Mouse (Mus musculus) cerebellum, postnatal 4 days (tissue): ENCODE results near the gene Trpm5.

Experiments used
- DNase-seq, 2 experiments: peaks; one replicate each; pipeline ENCODE4 v3.0.0; 2022; ENCODE audit warnings: low spot score in 2 of 2, mixed read lengths in 1 of 2

Trpm5 gene

DNA sequence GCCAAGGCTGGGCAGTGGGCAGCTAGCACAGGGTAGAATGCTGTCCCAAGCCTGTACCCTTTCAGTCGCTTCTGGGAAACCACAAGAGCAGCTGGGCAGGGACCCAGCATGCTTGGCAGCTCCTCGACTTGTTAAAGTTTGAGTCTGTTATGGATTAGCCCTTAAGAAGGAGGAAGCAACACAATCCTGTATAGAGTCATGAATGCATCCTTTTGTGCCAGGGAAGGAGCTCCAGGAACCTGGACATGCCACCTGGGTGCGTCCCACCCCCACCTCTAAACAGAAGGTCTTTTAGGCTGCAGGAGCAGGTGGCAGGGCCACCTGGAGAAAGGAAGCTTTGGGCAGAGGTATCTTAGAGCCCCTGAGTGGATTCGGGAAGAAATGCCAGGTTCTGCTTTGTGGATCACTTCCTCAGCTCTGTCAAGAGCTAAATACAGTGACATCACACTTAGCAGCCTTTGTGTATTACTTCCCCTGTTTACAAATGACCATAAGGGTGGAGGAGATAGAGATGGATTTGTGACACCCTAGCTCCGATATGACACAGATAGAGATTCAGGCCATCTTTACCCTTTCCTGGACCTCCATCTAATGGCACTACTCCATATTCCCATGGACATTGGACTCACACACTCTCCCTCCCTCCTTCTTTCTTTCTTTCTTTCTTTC, 35.1 kb downstream of the Trpm5 start:
- DNase-seq = peak in 1 of 2 experiments; percentile 38

DNA sequence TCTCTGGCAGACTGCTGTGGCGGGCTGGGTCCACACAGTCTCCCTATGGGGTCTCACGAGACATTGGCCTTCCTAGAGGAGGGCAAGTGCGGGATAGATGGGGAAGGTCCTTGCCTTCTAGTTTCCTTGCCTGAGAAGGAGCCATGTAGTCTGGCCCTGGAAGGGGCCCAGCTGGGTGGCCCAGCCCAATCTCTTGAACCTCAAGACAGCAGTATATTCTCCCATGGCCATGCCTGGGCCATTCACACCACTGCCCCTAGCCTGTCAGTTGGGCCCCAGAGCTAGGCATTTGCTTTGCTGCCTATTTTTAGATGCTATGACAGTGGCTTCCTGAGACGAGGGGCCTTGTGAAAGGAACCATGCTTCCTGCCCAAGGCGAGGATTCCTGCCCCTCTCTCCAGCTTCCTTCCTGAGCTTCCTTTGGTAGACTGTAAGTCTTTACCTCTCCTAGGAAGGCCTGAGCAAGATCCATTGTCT, 36.2 kb downstream of the Trpm5 start:
- DNase-seq = no peak

DNA sequence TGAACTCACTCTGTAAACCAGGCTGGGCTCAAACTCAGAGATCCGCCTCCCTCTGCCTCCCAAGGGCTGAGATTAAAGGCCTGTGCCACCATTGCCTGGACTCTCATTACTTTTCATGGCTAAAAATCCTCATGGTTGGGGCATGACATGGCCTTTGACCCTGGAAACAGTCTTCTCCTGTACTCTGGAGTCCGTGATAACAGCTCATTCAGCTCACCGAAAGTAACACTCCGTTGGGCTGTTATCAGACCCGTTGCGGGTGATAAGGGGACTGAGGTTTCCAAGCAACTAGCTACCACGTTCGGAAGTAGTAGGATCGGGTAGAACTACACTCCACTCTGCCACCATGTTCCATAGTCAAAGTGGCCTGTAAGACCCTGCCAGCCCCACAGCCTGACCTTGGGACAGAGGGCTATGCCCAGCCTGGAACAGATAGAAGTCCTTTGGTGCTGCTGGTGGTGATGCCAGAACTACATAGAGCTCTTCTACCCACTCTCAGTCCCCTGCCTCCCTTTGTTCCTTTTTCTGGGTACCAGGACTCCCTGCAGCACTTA, 36.7 kb downstream of the Trpm5 start:
- DNase-seq = no peak

DNA sequence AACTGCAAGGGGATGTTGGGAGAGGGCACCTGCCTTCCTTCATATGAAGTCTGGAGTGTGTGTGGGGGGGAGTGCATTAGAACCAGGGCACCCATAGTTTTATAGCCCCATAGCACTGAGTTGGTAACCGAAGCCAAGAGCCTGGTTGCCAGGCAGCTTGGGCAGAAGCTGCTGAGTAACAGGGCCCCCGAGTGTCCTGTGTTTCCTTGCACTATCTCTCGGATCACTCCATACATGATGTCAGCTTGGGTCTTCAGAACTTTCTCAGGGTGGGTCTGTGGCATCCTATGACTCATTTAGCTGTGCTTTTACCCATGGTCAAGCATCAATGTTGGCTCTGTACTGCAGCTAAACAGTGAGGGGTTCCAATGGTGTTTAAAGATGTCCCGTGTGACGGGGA, 37.4 kb downstream of the Trpm5 start:
- no peak for DNase-seq

DNA sequence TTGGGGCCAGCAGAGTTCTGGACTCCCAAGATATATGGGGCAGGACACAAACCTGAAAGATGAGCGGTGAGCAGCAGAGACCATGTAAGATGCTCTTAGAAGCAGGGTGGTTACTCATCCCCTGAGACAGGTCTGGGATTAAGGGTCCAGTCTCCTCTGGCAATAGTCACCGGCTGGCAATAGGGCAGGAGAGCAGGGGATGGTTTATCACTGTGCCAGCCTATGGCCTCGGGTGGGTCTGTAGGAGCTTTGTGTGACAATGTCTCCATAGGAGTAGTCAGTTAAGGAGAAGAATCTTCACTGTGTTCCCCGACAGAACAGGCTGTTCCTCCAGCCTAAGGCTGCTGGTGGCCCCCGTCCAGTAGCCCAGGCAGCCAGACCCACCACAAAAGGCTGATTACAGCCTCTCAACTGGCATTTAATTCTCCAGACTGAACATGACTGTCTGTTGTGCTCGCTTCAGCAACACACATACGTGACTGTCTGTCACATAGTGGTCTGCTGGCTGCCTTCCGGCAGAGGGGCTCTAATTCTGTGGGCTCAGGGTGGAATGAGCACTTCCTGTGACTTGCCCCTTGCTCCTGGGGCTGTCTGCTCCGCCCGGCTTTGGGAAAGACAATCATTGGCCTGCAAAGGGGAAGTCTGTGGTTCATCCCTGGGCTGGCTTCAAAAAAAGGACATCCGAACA, 38.8 kb downstream of the Trpm5 start:
- DNase-seq = no peak

DNA sequence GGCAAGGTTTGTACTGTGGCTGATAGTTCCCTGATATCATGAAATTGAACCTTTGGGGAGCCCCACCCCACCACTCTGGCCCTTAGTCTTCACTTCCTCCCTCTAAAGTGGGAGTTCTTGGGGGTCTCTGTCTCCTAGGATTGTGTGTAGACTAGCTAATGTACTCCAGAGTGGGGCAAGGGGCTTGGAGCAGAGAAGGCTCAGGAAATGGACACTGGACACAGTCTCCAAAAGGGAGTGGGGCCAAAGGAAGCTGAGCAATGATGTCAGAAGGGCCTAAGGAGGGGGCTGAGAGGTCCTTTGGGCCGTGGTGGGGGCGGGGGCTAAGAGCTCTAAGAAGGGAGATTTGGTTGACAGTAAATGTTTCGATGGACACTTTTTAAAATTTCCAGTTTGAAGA, 39.4 kb downstream of the Trpm5 start:
- no peak for DNase-seq

DNA sequence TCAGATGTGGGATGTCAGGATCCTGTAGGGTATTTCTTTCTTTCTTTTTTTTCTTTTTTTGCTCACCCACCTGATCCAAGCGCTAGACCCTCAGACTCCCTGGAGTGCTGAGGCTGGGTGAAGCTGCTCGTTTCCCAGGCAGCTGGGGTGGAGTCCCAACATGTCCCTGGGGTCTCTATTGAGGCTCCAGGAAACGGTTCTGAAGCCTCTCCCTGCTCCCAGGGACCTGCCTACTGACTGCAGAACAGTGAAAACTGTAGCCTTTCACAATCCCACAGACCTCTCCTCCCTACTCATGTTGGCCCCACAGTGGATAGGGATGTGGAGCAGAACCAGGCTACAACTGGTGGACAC, 39.9 kb downstream of the Trpm5 start:
- no peak for DNase-seq

DNA sequence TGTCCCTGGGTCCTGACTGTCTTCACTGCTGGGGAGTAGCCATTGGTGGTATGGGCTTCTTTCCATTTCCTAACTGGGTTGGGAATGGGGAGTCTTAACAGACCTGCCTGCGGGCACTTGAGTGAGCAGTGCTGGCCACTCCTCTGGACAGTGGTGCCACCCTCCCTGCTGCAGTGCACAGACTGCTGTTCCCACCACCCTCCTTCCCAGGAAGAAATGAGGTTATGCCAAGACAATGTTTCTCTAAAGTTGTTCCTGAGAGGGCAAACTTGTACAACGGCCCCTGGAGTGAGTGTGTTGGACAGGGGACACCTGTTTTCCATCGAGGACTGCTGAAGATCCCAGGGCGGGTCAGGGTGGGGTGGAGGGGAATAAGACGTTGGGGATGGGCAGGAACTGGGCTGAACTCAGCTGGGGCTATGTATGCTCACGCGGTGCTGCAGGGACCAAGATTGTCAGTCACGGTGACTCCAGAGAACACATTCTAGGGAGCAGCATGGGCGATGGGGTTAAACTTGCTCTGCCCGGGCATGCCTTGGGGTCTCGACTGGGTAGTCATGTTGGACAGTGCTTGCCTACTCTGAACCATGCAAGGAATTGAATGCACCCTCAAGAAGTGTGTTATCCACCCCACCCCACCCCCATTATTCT, 40.4 kb downstream of the Trpm5 start:
- no peak for DNase-seq

DNA sequence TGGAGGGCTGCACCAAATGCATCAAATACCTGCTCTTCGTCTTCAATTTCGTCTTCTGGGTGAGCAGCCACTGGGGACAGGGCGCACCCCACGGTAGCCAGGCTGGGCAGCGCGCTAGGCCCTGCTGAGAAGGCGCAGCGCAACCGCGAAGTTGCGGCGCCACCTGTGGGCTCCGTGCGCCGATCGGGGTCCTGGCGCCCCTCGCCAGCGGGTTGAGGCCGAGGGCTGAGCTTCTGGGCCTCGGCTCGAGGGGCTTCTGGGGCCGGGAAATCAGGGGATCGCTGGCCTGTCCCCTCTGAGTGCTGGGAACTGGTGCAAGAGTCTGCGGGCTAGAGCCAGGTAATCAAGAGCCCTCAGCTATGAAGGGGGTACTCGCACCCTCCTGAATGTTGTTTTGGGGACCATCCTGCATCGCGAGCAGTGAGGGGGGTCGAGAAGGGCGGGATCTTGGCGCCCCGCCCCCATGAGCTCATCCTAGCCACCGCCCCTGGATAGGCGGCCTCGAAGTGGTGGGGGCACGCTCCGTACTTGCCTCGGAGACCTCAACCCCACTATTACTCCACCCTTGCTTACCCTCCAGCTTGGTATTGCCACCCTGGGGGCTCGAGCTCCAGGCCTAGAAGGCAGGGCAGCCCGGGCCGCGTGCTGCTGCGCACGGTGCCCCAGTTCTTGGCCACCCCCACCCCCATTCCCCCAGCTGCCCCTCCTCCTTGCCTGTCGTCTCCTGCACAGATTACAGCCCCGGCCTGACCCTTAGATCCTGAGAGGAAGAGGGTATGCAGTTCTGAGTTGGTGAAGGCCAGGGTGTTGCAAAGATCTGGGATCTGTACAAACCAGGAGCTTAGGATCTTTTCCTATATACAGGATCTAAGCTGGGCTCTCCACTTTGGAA, 41.2 kb downstream of the Trpm5 start:
- peak in 1 of 2 experiments; percentile 73 for DNase-seq

DNA sequence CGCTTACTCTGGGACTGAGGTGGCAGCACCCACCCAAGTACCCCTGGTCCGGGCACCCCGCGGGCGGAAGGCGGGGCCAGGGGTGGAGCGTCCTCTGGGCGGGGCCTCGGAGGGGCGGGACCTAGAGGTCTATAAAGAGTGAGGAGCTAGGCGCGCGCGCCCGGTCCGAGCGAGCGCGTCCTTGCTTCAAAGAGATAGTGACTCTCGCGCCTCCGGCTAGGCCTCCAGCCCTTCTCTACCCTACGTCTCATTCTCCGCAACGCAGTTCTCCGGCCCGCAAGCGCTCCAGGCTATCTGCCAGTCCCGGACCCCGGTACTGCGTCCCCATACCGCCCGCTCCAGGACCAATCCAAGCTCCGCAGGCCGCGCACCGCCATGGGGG, 41.8 kb downstream of the Trpm5 start, which contains the start of gene Cd81:
Gene Cd81, plus strand, starts transcription at position 114 of the 382 bp plus-strand sequence.
- peak; percentile 57 to 81 for DNase-seq

DNA sequence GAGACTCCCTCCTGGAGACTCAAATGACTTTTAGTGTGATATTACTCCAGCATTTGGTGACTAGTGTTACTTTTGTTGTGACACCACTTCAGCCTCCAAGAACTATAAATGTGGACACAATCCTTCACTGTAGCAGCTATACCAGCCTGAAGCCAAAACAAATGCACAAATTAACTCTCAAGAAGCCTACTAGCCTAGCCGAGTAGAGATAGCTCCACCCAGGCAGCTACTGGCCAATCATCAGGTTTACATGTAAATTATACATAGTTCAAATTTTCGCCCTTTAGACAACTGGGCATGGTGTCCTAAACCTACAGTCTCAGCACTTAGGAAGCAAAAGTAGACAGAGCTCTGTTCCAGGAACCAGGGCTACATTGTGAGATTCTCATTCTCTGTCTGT, 43.1 kb downstream of the Trpm5 start:
- no peak for DNase-seq

DNA sequence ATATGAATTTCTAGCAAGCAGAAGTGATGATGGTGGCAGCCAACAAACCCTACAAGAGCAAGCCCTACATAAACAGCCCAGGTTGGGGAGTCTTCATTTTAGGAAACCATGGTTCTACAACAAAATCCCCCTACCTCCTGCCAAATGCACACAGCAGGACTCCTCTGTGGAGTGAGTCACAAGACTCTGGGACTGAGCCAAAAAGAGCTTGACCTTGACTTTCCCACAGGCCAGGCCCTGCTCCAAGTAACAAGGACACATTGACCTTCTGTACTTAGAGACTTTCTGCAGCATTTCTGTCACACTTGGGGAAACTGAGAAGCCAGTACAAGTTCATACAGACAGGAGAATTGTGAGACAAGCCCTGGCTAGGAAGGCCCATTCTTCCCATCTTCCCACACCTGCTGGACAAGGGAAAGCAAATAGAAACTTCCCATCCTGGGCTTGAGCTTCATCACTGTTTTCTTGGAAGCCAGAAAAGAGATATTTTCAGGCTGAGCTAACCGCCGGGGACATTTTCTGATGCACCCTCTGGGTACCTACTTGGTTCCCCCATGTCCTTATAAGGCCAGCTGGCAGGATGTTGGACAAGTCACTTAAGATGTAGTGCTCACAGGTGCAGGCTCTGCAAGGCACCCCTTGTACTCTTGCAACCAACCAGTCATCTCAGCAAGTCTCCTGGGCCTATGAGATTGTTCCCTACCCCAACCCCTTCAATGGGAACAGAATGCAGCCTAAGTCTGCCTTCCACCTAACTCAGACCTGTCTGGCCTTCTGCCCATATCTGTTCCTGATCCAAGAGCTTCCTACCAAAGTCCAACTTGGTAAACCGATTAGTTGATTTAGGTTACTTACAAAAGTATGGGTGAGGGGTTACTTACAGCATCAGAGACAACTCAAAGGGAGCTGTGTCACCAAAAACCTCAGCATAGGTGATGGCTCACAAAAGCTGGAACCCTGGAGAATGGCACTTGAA, 44.3 kb downstream of the Trpm5 start:
- DNase-seq = no peak

DNA sequence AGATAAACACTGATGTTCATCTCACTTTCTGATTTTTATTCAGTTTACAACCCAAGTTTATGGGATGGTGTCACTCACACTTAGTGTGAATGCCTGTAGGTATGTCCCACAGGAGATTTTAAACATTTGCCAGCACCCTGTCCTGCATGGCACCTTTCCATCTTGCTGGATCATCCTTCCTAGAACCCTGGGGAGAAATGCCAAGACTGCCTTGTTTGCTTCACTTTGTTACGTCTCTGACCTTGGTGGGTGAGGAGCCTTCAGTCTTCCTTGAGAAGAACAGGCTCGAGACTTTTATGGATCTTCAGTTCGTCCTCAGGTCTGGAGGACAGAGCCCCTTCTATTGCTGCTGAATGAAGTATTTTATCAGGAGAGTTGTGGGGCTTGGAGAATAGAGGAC, 45.1 kb downstream of the Trpm5 start:
- no peak for DNase-seq

DNA sequence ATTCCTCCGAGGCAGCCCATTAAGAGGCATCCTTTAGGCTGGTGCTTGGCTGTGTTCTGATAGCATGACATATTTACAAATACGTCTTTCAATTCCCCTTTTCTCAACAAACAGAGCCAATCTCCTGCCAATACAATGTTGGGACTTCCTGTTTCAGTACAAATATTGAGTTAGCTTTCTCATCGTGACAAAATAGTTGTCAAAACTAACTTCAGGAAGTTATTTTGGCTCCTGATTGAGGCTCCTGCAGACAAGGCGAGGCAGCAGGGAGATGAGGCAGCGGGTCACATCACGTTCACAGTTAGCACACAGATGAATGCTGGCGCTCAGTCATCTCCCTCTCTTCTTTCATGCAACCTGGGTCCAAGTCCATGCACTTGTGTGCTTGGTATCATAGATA, 48.1 kb downstream of the Trpm5 start:
- no peak for DNase-seq

DNA sequence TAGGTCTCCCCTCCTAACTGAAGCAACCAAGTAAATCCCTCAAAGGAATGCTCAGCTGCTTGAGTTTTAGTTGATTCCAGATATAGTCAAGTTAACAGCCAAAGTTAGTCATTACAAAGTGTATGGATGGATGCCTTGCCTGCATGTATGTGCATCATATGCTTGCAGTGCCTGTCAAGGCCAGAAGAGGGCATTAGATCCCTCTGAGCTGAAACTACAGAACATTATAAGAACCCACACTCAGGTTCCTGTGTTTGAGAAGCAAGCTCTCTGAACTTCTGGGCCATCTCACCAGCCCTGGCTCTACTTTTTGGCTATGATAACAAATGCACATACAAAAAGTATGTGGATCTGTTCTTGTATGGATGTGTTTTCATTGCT, 49.6 kb downstream of the Trpm5 start:
- no peak for DNase-seq

DNA sequence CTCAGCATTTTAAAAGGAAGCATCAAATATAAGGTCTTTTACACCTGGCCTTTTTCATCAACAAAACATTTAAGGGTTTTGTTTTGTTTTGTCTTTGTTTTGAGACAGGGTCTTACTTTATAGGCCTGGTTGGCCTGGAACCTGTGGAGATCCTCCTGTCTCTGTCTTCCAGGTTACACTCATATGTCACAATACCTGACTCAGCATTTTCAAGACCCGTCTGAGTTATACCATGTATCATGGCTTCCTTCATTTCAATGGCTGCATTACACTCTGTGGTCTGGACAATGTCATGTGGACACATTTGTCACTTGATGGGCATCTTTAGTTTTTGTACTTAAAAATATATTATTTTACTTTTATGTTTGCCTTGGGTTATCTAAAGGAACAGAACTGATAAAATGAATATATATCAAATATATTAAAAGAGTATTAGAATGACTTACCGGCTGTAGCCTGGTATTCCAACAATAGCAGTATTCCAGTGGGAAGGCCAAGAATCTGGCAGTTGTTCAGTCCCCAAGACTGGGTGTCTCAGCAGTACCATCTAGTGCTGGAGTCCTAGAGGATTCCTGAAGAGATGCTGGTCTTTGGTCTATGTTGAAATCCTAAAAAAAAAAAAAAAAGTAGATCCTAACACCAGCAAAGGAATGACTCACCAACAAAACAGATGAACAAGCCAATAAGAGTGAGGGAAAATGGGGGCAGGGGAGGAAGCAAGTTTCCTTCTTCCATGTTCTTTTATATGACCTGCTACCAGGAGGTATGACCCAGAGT, 50.2 kb downstream of the Trpm5 start:
- DNase-seq = no peak

DNA sequence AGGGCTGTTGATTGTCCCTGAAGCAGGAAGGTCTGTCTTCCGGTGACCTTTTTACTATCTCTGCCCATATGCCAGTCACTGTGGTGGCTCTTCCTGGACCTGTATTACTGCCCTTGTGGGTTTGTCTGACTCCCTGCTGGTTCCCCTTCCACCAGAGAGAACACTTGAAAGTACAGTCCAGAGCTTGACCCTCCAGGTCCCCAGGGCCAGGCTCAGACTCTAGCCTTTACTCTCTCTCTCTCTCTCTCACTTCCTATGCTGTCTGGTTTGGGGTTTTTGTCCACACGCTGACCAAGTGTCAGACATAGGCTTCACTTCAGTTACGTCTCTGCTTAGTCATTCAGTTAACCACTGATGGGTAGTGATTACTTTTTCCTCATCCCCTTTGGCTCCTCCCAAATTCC, 51.5 kb downstream of the Trpm5 start:
- DNase-seq = no peak

DNA sequence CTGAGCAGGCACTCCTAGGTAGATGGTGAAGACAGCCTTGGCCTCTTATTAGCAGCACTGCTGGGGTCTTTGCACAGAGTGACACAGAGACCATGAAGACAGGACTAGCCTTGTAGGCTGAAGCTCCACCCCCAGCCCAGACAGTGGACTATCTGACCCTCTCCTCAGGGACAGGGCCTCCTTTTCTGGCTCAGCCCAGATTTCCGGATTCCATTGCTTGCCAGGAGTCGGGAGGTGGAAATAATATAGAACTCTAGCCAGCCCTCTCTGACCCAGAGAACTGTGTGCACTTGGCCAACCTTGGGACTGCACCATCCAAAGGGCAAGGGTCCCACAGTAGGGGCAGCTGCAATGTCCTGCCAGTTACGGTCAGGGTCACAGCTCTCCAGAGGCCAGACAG, 52.4 kb downstream of the Trpm5 start:
- no peak for DNase-seq

DNA sequence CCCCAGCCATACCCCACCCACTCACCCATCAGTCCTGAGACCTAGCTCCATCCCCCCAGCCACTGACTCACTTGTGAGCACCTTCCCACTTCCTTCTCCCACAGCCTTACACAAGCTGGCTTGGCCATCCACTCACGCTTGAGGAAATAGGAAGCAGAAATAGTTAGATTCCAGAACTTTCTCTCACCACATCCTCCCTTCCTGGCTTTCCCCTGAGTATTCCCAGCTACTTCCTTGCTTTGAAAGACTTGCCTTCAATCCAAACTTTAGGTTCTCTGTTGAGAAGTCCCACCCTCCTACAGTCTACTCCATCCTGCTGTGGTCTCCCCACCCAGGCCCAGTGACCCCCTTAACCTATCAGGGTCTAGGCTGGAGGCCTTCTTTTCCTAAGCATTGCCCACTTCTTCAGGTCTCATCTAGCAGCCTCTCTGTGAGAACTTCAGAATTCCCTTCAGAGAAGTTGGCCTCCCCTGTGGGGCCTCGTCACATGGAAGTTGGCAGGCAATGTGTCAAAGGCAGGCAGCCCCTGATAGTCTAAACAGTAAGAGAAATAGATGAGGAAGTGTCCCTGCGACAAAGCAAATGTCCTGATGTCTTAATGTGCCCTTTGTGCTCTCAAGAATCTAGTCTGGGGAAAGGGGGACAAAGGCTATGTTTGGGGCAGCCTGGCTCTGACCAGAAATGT, 53.2 kb downstream of the Trpm5 start:
- DNase-seq = no peak
